Mouse (Mus musculus): ENCODE results near the gene Ltbr.
"Not testable (repeated sequence)": the region's sequence is repeated elsewhere in the genome, so short reads cannot be mapped to it uniquely, and the experiment has no call there.

Ltbr gene

GRCm38 (mm10) chr6:125271455-125272227 lies 42.0 kb downstream of the Ltbr start:
- DNase-seq (ENCODE audit: low spot score in 2 of 2), result peak; percentile 59 to 76

GRCm38 (mm10) chr6:125268799-125269198 lies 44.9 kb downstream of the Ltbr start:
- DNase-seq (ENCODE audit: low spot score in 2 of 2), result no peak

GRCm38 (mm10) chr6:125267469-125267868 lies 46.2 kb downstream of the Ltbr start:
- no peak for DNase-seq (ENCODE audit: low spot score in 2 of 2)

GRCm38 (mm10) chr6:125266600-125266999 lies 47.1 kb downstream of the Ltbr start:
- not testable (repeated sequence) for DNase-seq (ENCODE audit: low spot score in 2 of 2)

- DNase-seq (ENCODE audit: low spot score in 2 of 2), result no peak
These were observed 47.6 kb downstream of the Ltbr start for GRCm38 (mm10) chr6:125266091-125266490.

GRCm38 (mm10) chr6:125265239-125265638 lies 48.4 kb downstream of the Ltbr start:
- no peak for DNase-seq (ENCODE audit: low spot score in 2 of 2)

GRCm38 (mm10) chr6:125264219-125264618 lies 49.5 kb downstream of the Ltbr start:
- DNase-seq (ENCODE audit: low spot score in 2 of 2), result no peak

GRCm38 (mm10) chr6:125260006-125260555 lies 53.6 kb downstream of the Ltbr start:
- DNase-seq (ENCODE audit: low spot score in 2 of 2), result no peak
